Mouse (Mus musculus) heart, embryonic 11.5 days (tissue): Measurements from ENCODE around the gene Plekhm3. TPM values are rescaled to one million over a fixed set of nuclear protein-coding genes. Genes with fewer than 3 reads are reported as not detected.
"Not testable (repeated sequence)": the region's sequence is repeated elsewhere in the genome, so short reads cannot be mapped to it uniquely, and the experiment has no call there.

ENCODE experiments used
- ATAC-seq: fragments of 200-750 bp; cut with Nextera tagmentation; replicated peaks from 2 replicates; pipeline ENCODE4 v1.8.0; 2017; ENCODE audit warnings: moderate library complexity; ENCODE audit not compliant: insufficient number of reproducible peaks, low FRiP score, low TSS enrichment
- H3K27ac ChIP-seq: fragments of 300-500 bp; sonication (generic); 2 replicates; pipeline ENCODE4 v1.5.1; 2014; ENCODE audit warnings: mild to moderate bottlenecking, low read depth, low read length
- H3K27me3 ChIP-seq: fragments of 300-500 bp; sonication (generic); 2 replicates; pipeline ENCODE4 v1.6.1; 2014; ENCODE audit warnings: mild to moderate bottlenecking, low read length, mixed read lengths; ENCODE audit not compliant: control insufficient read depth, insufficient read depth
- H3K36me3 ChIP-seq: fragments of 300-500 bp; sonication (generic); 2 replicates; pipeline ENCODE4 v1.6.1; 2014; ENCODE audit warnings: mild to moderate bottlenecking, low read length, moderate library complexity, mixed read lengths; ENCODE audit not compliant: control insufficient read depth, insufficient read depth
- H3K4me1 ChIP-seq: fragments of 300-500 bp; sonication (generic); 2 replicates; pipeline ENCODE4 v1.6.1; 2014; ENCODE audit warnings: low read length; ENCODE audit not compliant: control insufficient read depth, insufficient read depth
- H3K4me2 ChIP-seq: fragments of 300-500 bp; sonication (generic); 2 replicates; pipeline ENCODE4 v1.6.1; 2014; ENCODE audit warnings: mild to moderate bottlenecking, moderate library complexity
- H3K4me3 ChIP-seq: fragments of 300-500 bp; sonication (generic); 2 replicates; pipeline ENCODE4 v1.5.1; 2014; ENCODE audit warnings: low read depth, low read length
- H3K9ac ChIP-seq: fragments of 300-500 bp; sonication (generic); 2 replicates; pipeline ENCODE4 v1.6.1; 2014; ENCODE audit warnings: mild to moderate bottlenecking, low read depth, low read length, moderate library complexity
- H3K9me3 ChIP-seq: fragments of 300-500 bp; sonication (generic); replicated peaks from 2 replicates; pipeline ENCODE4 v1.6.1; 2016; ENCODE audit warnings: low read length; ENCODE audit not compliant: control insufficient read depth
- WGBS: fragments of 180-500 bp; shearing (Covaris S2); extraction: QIAGEN DNeasy Blood & Tissue Kit; methylation state at CpG from one replicate; pipeline ENCODE4 v1.1.7; 2014; ENCODE audit not compliant: insufficient replicate concordance; 5-methylcytosine and 5-hydroxymethylcytosine counted together
- polyA plus RNA-seq: library from polyadenylated mRNA; unstranded; fragments of >200 nt; fragmentation: Nextera tagmentation; extraction: Ambion mirVana; gene quantifications from 2 replicates; pipeline ENCODE4 v1.2.1, GENCODE M21; 2014

Gene Plekhm3
- polyA plus RNA-seq, 1 experiment from 2014 or later, result 9.9 TPM

DNA sequence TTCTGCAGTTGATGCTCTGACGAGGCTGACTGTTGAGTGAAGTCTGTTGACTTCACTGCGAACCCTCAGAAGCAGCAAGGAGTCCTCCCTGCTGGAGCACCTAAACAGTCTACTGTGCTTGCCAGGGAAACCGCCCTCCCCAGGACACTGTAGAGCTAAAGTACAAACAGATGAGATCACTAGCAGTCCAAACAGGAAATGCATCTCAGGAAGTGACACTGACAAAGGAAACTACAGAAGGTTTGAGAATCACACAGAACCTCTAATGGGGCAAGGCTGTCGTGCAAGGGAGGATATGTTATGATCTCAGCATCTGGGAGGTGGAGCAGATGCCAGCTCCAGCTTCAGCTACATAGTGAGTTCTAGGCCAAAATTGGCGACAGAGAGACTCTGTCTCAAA is 14.1 kb upstream of the Plekhm3 start:
- H3K9me3 ChIP-seq, result no peaks in the 10 kb centered on the region
- H3K4me1 ChIP-seq, result no peaks in the 10 kb centered on the region
- H3K9ac ChIP-seq, result no peak overlapping the region
- WGBS, result 61% methylated on average over 5 of the region's 5 CpGs
- no peaks in the 10 kb centered on the region for H3K27me3 ChIP-seq
- no peak overlapping the region for H3K27ac ChIP-seq
- H3K4me3 ChIP-seq, result no peak overlapping the region
- no peak overlapping the region for H3K4me2 ChIP-seq
- no peaks in the 10 kb centered on the region for H3K36me3 ChIP-seq
- no peak for ATAC-seq

DNA sequence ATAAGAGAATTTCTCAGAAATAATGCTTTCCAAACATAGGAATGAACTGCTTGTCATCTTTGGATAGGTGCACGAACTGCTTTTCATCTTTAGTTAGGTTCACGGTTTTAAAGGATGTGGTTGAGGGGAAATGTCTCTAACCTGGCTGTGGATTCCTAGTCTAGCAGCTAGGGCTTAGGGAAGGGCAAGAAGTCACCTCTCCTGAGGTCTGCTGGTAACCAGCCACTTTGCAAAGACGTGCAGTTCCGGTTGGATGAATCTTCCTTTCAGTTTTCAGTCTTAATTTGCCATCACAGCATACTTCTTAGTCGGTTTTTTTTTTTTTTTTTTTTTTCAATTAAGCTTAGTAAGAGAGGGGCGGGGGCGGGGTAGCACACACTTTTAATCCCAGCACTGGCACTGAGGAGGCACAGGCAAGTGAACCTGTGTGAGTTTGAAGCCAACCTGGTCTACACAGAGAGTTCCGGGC is 431 bp upstream of the Plekhm3 start:
- Histone ChIP-seq H3K4me3 (peak overlapping the region; percentile 94), H3K27ac (no peak overlapping the region), H3K9me3 (no peaks in the 10 kb centered on the region), H3K27me3 (no peaks in the 10 kb centered on the region), H3K9ac (peak overlapping the region; percentile 91), H3K4me1 (peaks cover 3% of the 10 kb centered on the region; the same call in 1 of the 2 replicates), H3K4me2 (peak overlapping the region; percentile 71), H3K36me3 (no peaks in the 10 kb centered on the region)
- 60% methylated on average over 8 of the region's 8 CpGs for WGBS
- no peak for ATAC-seq

DNA sequence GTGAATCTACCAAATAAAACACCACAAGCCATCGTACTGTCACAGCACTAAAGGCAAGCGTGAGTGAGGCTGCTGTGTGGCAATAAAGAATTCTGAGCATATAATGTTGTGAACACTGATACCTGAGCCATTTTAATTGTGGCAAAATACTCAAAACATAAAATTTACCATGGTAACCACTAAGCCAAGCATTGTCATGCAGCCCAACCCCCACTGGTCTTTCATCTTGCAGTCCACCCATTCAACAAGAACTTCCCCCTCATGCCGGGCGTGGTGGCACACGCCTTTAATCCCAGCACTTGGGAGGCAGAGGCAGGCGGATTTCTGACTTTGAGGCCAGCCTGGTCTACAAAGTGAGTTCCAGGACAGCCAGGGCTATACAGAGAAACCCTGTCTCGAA is 1.8 kb downstream of the Plekhm3 start:
- 88% methylated on average over 7 of the region's 7 CpGs for WGBS

DNA sequence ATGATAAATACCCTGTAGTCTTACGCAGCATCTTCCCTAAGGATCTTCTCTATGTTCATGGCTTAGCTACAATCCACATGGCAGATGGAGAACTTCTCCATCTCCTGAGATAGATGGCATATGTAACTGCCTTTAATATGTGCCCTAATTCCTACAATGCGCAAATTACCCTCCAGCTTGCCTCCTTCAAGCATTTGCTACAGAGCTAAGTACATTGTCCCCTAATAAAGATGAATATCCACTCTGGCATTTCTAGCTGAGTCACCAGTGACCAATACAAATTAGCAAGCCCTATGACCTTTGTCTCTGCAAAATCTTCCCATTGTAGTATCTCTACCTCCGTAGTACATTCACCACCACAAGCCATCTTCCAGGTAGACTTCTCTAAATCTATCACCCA is 6.4 kb downstream of the Plekhm3 start:
- no peaks in the 10 kb centered on the region for H3K9me3 ChIP-seq
- no peak overlapping the region for H3K27ac ChIP-seq
- WGBS, result 91% methylated on average over 3 of the region's 3 CpGs
- H3K36me3 ChIP-seq, result no peaks in the 10 kb centered on the region
- H3K4me1 ChIP-seq, result peaks cover 18% of the 10 kb centered on the region
- no peak overlapping the region for H3K4me2 ChIP-seq
- no peak for ATAC-seq
- H3K27me3 ChIP-seq, result no peaks in the 10 kb centered on the region
- H3K9ac ChIP-seq, result no peak overlapping the region
- no peak overlapping the region for H3K4me3 ChIP-seq

More for the DNA sequence above, 1.8 kb downstream of the Plekhm3 start:
- H3K27ac ChIP-seq, H3K27me3 ChIP-seq, H3K9me3 ChIP-seq, H3K9ac ChIP-seq, H3K4me3 ChIP-seq, ATAC-seq, H3K4me1 ChIP-seq, H3K36me3 ChIP-seq, H3K4me2 ChIP-seq: not testable (repeated sequence)

DNA sequence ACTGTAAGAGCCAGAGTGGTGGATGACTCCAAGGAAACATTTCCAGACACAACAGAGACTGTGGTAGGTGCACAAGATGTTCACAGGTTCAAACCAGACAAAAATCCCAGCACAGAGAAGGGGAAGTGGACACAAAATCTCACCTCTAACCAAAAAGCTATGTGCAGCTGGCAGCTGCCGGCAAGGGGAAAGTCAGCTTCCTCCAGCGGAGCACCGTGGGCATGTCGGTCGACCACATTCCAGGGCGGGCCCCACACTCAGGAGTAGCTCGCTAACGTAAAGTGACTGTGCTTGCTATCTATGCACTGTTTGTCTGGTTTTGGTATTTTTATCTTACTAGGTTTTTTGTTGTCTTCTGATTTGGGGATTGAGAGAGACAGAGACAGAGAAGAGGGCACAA is 7.2 kb downstream of the Plekhm3 start:
- no peak for ATAC-seq
- 38% methylated on average over 8 of the region's 8 CpGs for WGBS
- Histone ChIP-seq H3K4me2 (peak overlapping the region; percentile 35), H3K4me3 (no peak overlapping the region), H3K27ac (no peak overlapping the region), H3K36me3 (no peaks in the 10 kb centered on the region), H3K4me1 (peaks cover 19% of the 10 kb centered on the region), H3K9me3 (no peaks in the 10 kb centered on the region), H3K9ac (no peak overlapping the region), H3K27me3 (no peaks in the 10 kb centered on the region)

DNA sequence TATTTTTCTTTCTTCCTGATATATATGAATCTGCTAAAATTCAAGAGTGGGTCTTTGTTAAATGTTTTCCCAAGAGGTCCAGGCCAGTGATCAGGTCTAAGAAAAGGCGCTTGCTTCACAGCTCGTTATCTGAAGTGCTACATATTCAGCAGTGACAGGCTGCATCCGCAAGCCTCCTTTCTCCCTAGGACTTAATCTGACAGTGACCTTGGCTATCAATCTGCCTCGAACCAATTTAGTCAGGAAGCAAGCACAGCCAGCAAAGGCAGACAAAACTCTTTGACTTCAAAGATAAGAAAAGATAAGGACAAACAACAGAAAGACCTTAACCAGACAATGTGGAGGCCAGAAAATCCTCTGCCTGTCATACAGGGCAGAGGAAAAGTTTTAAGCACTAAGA is 10.5 kb downstream of the Plekhm3 start:
- peak overlapping the region; percentile 74; the same call in 1 of the 2 replicates for H3K27ac ChIP-seq

DNA sequence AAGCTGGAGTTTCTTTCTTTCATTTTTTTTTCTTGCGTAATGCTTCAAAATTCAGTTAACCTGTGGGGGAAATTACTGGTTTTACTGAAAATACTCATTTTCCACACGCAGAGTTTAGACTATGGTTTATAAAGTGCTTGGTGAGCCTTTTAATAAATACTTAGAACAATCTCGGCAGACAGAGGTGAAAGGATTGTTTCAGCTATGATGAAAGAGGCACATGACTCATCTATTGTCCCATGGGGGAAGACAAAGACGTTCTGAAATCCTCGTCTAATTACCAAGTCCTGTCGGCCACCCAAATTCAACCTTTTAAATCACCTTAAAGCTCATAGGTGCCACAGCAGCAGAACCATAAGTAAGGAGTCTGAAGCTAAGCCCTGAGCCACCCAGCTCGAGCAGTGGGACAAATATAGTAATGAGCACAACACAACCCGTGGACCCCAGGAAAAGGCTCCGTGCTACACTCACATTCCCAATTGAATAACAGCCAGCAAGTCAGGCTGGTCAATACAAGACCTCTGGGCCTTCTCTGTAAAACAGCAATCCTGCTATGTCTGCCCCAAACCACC is 11.3 kb downstream of the Plekhm3 start:
- no peaks in the 10 kb centered on the region for H3K9me3 ChIP-seq
- no peaks in the 10 kb centered on the region for H3K27me3 ChIP-seq
- H3K4me2 ChIP-seq, result no peak overlapping the region; the same call in 1 of the 2 replicates
- peak overlapping the region; percentile 74 for H3K27ac ChIP-seq
- ATAC-seq, result no peak
- H3K4me1 ChIP-seq, result peaks cover 19% of the 10 kb centered on the region
- H3K4me3 ChIP-seq, result no peak overlapping the region
- H3K36me3 ChIP-seq, result no peaks in the 10 kb centered on the region; the same call in 1 of the 2 replicates
- H3K9ac ChIP-seq, result 0 out of 2 replicates have a peak overlapping the region, but pooled peaks have one; percentile 18
- WGBS, result 57% methylated on average over 9 of the region's 9 CpGs

More for the DNA sequence above, 10.5 kb downstream of the Plekhm3 start:
- no peak for ATAC-seq
- WGBS, result 11% methylated on average over 4 of the region's 4 CpGs
- Histone ChIP-seq H3K9ac (no peak overlapping the region), H3K36me3 (no peaks in the 10 kb centered on the region; the same call in 1 of the 2 replicates), H3K9me3 (no peaks in the 10 kb centered on the region), H3K27me3 (no peaks in the 10 kb centered on the region), H3K4me3 (no peak overlapping the region), H3K4me1 (peaks cover 19% of the 10 kb centered on the region), H3K4me2 (no peak overlapping the region)

DNA sequence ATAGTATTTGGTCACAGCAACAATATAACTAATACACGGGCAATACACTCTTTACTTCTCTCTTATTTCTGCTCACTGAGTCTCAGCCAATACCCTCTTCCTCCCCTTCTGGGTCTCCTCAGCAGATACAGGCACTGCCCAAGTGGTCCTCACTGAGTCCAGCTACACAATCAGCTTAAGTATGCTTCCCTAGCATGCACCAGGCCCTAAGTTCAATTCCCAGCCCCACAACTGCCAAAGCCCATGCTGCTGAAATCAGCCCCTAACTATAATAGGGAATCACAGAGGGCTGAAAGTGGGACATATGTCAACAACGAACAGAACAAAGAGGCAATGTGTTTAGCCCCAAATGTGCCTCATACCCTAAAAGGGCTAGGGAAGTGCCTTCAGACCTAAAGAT is 11.9 kb downstream of the Plekhm3 start:
- Histone ChIP-seq H3K36me3 (no peaks in the 10 kb centered on the region; the same call in 1 of the 2 replicates), H3K9me3 (no peaks in the 10 kb centered on the region)
- WGBS, result 79% methylated on average over 2 of the region's 2 CpGs

More for the DNA sequence above, 11.9 kb downstream of the Plekhm3 start:
- H3K9ac ChIP-seq, result no peak overlapping the region
- no peak overlapping the region for H3K4me3 ChIP-seq
- H3K4me1 ChIP-seq, result peaks cover 14% of the 10 kb centered on the region
- ATAC-seq, result no peak
- H3K27ac ChIP-seq, result 0 out of 2 replicates have a peak overlapping the region, but pooled peaks have one; percentile 22
- no peaks in the 10 kb centered on the region for H3K27me3 ChIP-seq
- H3K4me2 ChIP-seq, result no peak overlapping the region
